Mouse (Mus musculus) gastrocnemius, postnatal 25 days (tissue): ENCODE measurements around the gene Ruvbl2. TPM values are rescaled to one million over a fixed set of nuclear protein-coding genes. Genes with fewer than 3 reads are reported as not detected.

Experiments used
- DNase-seq: peaks from one replicate; pipeline ENCODE4 v3.0.0; 2022
- total RNA-seq, 2 experiments: library from RNA; stranded (reverse); gene quantifications; 1 replicate in 1 of 2; 2 replicates in 1 of 2; pipeline ENCODE4 v1.2.3; 2021

Gene Ruvbl2
- total RNA-seq, 2 experiments from 2014 or later = 23.3 to 23.8 TPM

- DNase-seq = no peak
These were observed 23.4 kb upstream of the Ruvbl2 start for GRCm38 (mm10) chr7:45461326-45461725.

- DNase-seq = peak; percentile 67
These were observed 23.0 kb upstream of the Ruvbl2 start for GRCm38 (mm10) chr7:45460860-45461314.

GRCm38 (mm10) chr7:45460377-45460776 is 22.5 kb upstream of the Ruvbl2 start:
- no peak for DNase-seq

GRCm38 (mm10) chr7:45459564-45460140 is 21.8 kb upstream of the Ruvbl2 start, which contains the start of gene Ftl1:
Ftl1 (minus strand) TSS chr7:45459884.
- DNase-seq = peak; percentile 98

- peak; percentile 71 for DNase-seq
These were observed 21.1 kb upstream of the Ruvbl2 start for GRCm38 (mm10) chr7:45458748-45459563.

DNA sequence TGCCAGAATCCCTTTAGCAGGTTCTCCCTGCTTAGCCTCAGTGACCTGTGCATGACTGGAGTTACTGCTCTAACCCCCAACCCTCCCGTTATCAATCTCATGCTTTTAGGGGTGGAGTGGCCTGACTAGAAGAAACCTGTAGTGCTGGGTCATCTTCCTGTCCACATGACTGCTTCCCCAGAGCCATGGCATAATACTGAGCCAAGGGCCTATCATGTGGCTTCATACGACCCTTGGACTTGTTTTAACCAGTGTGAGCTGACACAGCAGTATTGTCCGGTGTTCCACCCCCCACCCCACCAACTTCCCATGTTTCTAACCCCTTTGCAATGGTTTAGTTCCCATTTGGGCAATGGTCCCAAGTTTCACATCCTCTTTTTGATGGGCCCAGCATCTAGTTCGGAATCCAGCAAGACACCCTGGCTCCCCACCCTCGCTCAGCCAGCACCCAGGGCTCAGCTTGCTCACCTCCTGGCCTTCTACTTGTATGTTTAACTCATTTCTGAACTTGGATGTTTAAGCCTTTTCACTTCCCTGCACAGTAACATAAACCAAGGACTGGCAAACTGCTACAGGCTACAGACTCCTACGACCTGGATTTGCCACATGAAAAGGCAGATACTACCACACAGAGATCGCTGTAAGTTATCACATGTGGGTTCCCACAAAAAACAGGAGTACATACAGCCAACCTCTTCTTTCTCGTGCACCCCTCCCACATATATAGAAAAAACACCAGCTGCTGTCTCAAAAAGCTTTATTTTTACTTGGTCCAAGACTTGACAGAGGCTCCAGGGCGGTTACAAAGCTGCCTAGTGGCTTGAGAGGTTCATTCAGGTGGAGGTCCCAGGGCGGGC is 19.5 kb upstream of the Ruvbl2 start:
- DNase-seq = peak; percentile 48

DNA sequence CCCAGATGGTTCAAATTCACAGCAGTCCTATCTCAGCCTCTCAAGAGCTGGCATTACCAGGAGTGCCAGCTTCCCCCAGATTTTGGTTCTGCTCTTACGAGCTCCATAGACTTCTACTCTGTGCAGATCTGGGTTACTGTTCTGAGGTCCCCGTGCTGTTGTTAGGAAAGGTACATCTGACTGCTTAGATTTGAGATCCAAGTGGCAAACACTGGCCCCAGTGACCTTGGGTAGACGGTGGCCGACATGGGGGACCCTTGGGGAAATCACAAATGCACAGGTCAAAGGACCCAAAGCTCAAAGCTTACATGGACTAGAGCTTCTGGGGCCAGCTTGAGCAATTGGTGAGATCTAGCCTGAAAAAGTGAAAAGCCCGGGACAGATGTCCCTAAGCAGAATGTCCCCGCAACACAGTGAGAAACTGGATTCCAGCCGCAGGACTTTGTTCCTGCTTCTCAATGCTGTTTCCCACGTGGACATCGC is 18.9 kb upstream of the Ruvbl2 start:
- no peak for DNase-seq

GRCm38 (mm10) chr7:45455932-45456696 is 18.2 kb upstream of the Ruvbl2 start:
- DNase-seq = no peak

GRCm38 (mm10) chr7:45454971-45455370 is 17.1 kb upstream of the Ruvbl2 start:
- DNase-seq = no peak

DNA sequence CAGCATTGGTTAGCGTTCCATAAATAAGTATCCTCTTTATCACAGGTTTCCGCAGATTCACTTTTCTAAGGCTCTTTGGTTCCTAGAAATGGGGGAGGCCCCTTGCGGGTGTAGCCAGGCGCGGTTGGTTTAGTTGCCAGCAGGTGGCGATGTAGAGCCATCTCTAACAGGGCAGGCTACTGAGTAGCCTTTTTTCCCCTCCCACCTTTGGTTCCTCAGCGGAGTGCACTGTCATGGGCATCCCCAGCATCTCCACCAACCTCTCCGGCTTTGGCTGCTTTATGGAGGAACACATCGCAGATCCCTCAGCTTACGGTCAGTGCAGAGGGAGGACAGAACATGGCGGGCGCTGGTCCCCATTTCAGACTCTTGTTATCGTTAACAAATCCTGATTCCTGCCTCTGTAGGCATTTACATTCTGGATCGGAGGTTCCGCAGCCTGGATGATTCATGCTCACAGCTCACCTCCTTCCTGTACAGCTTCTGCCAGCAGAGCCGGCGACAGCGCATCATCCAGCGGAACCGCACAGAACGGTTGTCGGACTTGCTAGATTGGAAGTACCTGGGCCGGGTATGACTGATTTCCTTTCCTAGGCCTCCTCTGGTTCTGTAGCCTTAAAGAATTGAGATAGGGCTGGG is 13.6 kb upstream of the Ruvbl2 start:
- peak; percentile 67 for DNase-seq

DNA sequence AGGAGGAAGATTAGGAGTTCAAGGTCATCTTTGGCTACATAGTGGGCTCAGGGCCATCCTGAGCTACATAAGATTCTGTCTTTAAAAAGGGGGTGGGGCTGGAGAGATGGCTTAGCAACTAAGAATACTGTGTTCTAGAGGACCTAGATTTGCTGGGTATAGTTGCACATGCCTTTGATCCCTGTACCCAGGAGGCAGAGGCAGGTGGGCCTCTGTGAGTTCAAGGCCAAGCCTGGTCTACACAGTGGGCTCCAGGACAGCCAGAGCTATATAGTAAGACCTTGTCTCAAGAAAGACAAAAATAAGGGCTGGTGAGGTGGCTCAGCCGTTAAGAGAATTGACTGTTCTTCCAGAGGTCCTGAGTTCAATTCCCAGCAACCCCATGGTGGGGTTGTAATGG is 12.1 kb upstream of the Ruvbl2 start:
- DNase-seq = no peak

DNA sequence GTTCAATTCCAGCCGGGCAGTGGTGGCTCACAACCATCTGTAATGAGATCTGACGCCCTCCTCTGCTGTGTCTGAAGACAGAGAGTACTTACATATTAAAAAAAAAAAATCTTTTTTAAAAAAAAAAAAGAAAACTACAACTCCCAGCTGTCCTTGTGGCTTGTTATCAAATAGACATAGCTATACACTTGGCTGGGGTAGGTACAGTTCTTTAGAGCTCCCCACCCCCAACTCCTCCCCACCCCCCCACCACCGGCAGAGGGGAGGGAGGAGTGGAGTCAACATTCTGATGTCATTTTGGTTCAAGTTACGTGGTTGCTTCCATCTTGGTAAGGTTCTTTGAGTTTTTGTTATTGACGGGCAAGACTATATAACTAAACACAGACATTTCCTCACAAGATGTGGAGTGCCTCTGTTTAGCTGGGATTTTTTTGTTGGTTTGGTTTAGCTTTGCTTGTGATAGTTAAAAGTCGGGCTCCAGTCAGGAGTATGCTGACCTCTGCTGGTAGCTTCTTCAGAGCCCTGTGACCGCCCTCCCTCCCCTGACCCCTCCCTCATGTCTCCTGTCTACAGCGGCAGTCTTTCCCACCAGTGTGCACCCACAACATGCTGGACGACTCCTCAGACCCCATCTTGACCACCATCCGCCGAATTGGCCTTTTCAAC is 9.6 kb upstream of the Ruvbl2 start:
- no peak for DNase-seq

DNA sequence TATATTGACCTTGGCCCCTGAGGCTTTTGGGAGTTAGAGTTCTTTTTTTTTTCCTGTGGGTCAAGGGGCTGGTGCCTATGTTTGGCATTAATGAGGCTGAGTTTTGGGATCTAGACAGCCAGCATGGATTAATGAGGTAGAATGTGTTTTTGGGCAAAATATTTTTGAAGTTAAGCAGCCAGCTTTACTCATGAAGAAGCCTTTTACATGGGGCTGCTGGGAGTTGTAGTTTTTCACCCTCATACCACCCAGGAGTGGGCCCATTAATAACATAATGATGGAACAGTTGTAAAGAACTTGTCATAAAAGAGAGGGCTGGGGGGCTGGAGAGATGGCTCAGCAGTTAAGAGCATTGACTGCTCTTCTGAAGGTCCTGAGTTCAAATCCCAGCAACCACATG is 8.7 kb upstream of the Ruvbl2 start:
- DNase-seq = no peak

DNA sequence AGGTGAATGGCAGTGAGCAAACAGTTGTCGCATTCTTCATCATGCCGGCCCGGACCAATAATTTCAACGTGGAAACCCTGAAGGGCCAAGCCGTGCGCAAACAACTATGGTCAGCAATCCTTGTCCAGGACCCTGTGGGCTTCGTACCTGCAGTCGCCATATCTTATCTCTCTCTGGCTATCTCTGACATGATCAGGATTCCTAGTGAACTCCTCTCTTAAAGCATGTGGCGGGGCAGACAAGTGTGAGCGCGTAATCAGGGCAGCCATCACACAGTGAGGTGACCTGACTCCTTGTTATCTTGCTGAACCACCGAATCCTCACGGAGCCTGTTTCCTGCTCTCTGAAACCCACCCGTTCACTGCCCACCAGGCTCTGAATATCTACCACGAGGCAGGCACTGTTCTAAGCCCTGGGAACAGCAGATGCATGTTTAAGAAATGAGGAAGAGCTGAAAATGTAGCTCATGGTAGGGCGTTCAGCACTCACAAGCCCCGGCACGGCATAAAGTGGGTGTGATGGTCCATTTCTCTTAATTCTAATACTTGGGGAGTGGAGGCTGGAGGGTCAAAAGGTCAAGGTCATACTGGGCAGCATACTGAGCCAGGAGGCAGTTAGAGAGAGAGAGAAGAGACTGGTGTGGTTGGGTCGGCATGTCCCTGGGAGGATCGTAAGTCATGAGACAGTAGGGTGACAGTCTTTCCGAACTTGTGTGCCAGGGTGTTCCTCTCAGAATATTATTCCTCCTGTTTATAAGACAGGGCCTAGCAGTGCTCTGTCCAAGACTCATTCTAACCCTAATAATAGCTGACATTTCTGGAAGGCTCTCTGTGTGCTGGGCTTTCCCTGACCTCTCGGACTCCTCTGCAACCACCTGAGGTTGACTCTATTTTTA is 5.9 kb upstream of the Ruvbl2 start:
- peak; percentile 54 for DNase-seq

DNA sequence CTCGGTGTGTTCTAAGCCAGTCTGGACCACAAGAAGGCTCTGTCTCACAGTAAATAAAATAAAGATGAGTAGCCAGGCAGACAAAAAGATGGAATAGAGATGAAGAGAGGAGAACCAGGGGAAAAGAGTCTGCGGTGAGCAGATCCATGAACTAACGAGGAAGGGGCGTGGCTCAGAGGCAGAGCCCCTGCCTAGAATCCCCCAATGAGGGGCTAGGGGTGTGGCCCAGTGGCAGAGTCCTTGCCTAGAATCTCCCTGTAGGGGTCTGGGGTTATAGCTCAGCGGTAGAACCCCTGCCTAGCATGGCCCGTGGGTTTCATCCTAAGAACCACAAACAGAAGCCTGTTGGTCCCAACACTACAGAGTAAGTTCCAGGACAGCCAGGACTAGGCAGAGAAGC is 850 bp downstream of the Ruvbl2 start:
- no peak for DNase-seq

DNA sequence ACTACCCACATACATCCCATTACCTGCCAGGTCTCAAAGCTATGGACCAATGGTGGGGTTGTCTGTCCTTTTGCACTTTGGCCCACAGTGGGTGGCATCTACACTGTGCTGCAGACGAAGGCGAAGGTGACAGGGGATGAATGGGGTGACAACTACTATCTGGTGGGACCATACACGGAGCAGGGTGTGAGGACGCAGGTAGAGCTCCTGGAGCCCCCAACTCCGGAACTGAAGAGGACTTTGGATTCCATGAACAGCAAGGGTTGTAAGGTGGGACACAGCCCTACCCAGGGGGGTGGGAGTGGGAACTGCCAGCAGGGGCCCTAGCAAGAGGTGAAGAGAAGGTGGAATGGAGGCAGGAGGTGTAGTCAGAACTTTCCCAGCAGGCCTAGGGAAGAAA is 1.5 kb downstream of the Ruvbl2 start:
- DNase-seq = no peak

DNA sequence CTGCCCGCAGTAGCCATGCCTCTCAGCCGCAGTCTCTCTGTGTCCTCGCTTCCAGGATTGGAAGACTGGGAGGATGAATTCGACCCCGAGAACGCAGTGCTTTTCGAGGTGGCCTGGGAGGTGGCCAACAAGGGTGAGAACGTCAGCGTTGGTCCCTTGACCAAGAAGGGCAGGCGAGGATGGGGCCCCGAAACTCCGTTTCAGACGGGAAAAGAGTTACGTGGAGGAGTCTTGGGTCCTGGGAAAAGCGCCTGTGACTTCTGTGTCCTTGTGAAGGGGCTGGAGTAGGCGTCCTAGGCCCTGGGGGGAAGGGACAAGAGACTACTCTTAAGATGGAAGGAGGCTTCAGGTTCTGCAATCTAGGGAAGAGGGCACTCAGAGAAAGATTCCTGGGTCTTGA is 2.9 kb downstream of the Ruvbl2 start:
- no peak for DNase-seq

- DNase-seq = peak; percentile 100
These were observed 3.5 kb downstream of the Ruvbl2 start, which contains the start of gene Gys1 for GRCm38 (mm10) chr7:45434203-45435015. Gys1 (plus strand) TSS chr7:45434844.

- DNase-seq = no peak
These were observed 4.1 kb downstream of the Ruvbl2 start for GRCm38 (mm10) chr7:45433835-45434202.
